Mouse (Mus musculus) megakaryocyte, embryonic 14.5 days (primary cell): ENCODE measurements around the gene Aldh2.

Experiments
- FLI1 ChIP-seq: IDR thresholded peaks from 2 replicates; pipeline ENCODE4 v1.6.1; 2012; ENCODE audit warnings: low read length, inconsistent platforms, mixed read lengths
- GATA1 ChIP-seq: IDR thresholded peaks from 3 replicates; pipeline ENCODE4 v1.6.1; 2012; ENCODE audit warnings: mixed read lengths, low read length, inconsistent platforms, borderline replicate concordance

DNA sequence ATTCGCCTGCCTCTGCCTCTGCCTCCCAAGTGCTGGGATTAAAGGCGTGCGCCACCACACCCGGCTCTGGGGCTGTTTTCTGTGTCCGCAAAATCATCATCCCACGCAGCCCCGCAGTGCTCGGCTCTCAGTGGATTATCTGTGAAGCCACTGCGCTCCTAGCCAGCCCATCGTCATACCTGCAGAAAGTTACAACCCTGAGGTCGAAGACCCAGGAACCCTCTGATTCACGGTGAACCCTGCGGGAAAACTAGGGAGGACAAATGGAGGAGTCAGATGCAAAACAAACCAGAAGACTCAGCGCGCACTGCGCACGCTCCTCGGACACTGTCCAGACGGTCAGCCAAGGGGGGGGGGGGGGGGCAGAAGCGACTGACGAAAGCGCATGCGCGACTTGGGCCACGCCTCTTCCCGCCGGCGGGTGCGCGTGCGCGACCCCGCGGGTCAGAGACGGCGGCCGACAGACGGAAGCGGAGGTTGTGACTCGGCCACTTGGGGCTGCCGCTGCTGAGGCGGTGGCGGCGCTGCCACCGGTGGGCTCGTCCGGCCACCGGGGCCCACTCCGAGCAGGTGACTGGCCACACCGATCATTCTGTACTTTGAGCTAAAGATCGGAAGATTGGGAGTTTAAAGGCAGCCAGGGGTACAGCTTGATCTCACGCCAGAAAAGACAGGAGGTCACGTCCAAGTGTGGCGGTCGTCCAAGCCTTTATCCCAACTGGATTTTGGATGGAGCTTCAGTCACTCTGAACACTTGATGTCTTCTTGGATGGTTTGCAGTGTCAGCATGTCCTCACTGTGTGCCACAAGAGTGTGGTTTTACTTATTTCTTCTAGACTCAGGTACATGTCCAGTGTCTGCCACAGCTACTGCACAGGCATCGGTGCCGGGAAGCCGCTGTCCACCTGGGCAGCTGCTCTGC is 25.2 kb upstream of the Aldh2 start, which contains the start of gene Acad12:
- TF ChIP-seq GATA1 (no peak), FLI1 (no peak)
